Mouse (Mus musculus): ENCODE measurements at regions not wholly inside any gene's neighbourhood (a gene's known extent, or its start where the extent isn't known, plus 50 kb on each side); places are given as distances from the start of the nearest gene placed in this dataset.

DNA sequence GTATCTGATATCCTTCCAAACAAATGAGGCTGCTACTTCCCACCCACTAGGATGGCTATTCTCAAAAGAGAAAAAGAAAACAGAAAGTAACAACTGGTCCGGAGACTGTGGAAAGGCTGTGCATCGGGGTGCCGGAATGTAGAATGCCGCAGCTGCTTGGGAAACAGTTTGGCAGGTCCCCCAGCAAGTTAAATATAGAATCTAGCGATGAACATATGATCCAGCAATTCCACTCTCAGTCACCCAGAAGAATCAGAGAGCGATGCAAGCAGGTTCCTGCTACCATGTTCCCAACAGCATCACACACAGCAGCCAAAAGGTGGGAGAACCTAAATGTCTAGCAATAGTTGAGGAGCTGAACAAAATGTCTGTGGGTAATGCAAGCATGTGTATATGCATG, 528.3 kb upstream of the Gm19410 start:
- no peak for DNase-seq (ENCODE audit: low spot score)

- DNase-seq (ENCODE audit: low spot score): no peak
Measured at GRCm38 (mm10) chr8:35240884-35241283, 524.7 kb upstream of the Gm19410 start.

- DNase-seq (ENCODE audit: low spot score): no peak
Measured at GRCm38 (mm10) chr8:35243555-35243954, 522.0 kb upstream of the Gm19410 start.

GRCm38 (mm10) chr8:35249747-35250375, 515.7 kb upstream of the Gm19410 start:
- no peak for DNase-seq (ENCODE audit: low spot score)

DNA sequence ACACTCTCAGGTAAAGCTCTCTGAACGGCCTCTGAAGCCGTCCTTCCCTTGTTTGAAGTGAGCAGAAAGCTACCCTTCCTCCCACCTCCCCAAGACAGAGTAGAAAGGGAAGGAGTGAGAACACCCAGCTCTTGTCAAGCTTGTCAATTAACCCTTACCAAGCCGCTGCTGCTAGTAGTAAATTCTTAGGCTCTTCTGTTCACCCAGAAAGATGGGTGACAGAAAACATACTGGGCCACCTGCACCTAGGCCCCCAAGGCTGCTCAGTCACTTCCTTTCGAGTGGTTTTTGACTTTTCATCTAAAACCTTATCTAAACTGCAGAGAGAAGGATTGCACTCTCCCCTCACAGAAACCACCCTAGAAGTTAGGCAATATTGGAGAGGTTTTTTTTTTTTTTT, 514.9 kb upstream of the Gm19410 start:
- DNase-seq (ENCODE audit: low spot score): no peak

DNA sequence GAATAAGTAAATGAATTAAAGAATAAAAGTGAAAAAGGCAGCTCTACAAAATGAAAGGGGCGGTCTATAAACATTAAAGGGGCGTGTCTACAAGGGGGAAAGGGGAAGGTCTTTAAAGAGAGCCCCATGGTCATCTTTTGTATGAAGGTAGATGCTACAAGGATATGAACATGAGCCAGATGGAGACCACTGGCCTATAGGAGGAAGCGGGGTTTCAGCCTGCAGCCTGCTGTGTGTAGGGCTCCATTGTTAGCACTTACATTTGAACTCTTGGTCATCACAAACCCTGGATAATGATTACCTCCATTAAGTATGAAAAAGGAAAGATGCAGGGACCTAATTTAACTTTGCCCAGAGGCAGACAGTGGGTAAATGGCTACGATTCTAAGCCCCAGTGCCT, 511.6 kb upstream of the Gm19410 start:
- DNase-seq (ENCODE audit: low spot score): no peak

GRCm38 (mm10) chr8:35255327-35255726, 510.3 kb upstream of the Gm19410 start:
- DNase-seq (ENCODE audit: low spot score): no peak

DNA sequence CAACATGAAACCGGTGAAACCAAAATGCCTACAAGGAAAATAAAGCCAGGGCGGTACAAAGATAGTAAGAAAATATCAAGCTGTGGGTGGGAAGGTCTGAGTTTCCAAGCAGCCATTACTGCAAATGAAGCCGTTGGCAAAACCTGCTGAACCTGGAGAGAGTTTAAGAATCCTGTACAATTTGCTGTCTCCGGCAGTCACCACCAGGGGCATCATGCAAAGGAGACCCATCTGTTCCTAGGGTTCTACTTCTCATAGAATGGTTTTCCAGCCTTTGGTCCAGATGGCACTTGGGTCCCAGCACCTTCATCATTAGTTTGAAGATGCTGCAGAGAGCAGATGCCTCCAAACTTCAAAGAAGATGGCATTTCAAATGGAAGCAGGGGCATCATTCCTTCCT, 508.6 kb upstream of the Gm19410 start:
- no peak for DNase-seq (ENCODE audit: low spot score)

GRCm38 (mm10) chr8:35268221-35268620, 497.4 kb upstream of the Gm19410 start:
- DNase-seq (ENCODE audit: low spot score): no peak

DNA sequence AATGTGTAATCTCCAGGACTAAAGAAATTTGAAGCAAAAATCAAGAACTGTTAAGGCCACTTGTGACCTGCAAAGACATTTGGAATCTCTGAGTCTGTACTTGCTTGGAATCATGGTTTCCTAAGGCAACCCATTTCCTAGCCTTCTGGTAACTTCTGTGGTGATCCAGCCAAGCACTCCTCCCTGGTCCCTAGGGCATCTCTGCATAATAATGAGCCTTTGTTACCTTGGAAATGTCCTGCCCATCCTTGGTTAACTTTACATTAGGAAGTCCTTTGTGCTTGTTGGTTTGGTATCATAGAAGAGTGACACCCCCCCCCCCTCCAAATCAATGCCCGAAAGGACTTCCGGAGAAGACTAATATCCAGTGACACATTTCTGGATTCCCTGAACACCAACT, 496.6 kb upstream of the Gm19410 start:
- no peak for DNase-seq (ENCODE audit: low spot score)

DNA sequence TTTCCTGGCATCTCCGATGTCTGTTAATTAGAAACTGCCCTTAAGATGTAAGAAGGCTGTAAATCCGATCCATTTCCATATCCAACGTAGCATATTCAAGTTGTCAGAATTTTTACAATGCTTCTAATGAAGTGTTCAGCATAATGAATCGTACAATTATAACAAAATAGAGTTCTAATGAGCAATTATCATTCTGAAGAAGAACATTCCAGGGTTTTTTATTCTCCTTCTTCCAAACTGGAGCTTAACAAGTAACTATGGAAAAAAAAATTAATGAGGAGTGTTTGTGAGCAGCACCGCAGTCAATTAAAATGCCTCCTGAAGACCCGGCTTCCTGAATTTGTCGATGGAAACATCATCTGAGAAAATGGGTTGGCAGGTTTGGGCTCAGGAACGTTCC, 489.6 kb upstream of the Gm19410 start:
- no peak for DNase-seq (ENCODE audit: low spot score)

- no peak for DNase-seq (ENCODE audit: low spot score)
Measured at GRCm38 (mm10) chr8:35276460-35276859, 489.1 kb upstream of the Gm19410 start.

DNA sequence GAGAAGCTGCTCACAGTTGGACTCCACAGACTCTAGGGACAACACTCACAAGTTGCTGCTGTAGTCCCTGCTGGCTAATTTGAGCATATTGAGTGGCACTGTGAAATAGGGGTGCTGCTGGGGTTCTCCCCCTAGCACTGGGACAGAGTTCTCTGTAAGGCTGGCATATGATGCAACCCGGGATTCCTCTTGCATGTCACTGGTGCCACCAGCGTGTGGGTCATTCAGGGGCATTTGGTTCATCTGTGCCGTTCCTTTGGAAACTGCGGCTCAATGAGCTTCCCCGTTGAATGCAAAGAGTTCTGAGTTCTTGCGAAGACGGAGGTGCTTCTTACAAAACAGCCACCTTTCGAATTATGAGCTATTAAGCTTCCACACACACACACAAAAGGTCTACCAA, 486.6 kb upstream of the Gm19410 start:
- DNase-seq (ENCODE audit: low spot score): no peak

- DNase-seq (ENCODE audit: low spot score): no peak
Measured at GRCm38 (mm10) chr8:35280741-35281140, 484.8 kb upstream of the Gm19410 start.

- no peak for DNase-seq (ENCODE audit: low spot score)
Measured at GRCm38 (mm10) chr8:35283366-35283765, 482.2 kb upstream of the Gm19410 start.

DNA sequence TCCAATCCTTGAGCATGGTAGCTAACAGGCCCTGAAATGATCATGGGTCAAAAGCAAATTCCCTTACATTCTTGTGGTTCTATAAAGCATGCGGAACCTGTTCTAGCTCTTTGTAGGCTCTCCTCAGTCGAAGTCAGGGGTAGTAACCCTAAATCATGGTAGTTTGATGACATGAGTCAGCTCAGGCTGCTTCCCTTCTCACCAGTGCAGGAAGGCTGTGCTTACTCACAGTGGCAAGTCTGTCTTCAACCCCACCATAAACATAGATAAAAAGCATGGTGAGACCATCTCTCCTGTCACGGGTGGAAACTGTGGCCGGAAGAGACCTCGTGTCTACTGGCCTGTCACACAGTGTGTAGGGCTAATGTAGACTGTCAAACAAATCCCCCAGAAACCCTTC, 476.6 kb upstream of the Gm19410 start:
- no peak for DNase-seq (ENCODE audit: low spot score)

DNA sequence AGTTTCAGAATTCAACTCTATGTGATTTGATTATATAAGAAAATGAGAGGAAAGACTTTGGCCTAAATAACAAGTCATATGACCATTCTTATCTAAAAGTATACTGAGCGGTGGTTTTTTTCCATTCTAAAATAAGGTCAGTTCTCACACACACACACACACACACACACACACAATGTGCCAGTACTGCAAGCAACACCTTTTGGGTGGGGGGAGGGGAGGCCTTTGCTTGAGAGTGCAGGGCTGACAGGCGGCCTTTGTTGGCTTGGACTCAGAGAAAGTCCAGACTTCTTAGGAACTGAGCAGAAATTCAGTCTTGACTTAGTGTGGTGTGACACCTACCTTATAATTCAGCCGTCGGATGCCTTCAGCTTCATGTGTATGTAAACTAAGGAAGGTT, 475.6 kb upstream of the Gm19410 start:
- no peak for DNase-seq (ENCODE audit: low spot score)

GRCm38 (mm10) chr8:35293437-35294126, 472.0 kb upstream of the Gm19410 start:
- DNase-seq (ENCODE audit: low spot score): no peak

GRCm38 (mm10) chr8:35296936-35297335, 468.7 kb upstream of the Gm19410 start:
- peak; percentile 38 for DNase-seq (ENCODE audit: low spot score)

DNA sequence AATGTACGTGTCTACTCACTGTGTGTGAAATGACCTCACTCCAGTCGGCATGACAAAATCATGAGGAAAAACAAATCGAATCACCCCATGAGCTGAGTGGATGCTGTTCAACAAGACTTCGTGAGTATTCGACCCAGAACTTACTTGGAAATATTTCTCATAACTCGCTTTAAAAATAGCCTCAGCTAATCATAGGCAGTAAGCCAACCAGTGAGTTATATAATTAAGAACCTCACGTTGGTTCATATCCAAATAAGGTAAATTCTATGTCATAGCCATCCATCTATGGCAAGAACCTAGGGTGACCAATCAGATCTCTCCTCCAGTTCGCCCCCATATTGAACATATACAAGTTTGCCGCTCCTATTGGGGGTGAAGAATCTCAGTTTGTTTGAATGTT, 466.5 kb upstream of the Gm19410 start:
- DNase-seq (ENCODE audit: low spot score): no peak

GRCm38 (mm10) chr8:35300359-35300758, 465.2 kb upstream of the Gm19410 start:
- no peak for DNase-seq (ENCODE audit: low spot score)

- DNase-seq (ENCODE audit: low spot score): peak; percentile 25
Measured at GRCm38 (mm10) chr8:35300881-35301521, 464.6 kb upstream of the Gm19410 start.

DNA sequence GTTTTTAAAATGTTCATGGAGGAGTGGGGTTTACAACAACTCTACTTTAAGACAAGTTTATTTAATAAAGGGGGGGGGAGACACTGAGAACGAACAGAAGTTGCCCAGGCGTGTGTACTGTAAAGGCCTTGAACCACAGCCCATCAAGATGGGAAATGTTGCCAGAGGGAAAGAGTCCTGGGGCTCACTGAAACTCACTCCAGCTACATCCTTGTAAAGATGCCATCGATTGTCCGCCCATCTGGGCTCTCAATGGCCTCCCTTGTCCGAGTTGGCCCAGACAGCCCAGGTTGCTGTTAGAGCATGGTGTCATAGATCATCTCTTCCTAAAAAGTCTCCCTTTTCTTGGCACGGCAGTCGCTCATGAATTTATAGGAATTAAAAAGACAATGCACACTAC, 462.7 kb upstream of the Gm19410 start:
- DNase-seq (ENCODE audit: low spot score): no peak
